Mouse (Mus musculus): Measurements from ENCODE around the gene Adap1.
A peak's percentile ranks its signal among the peaks of the same experiment; 100 is the strongest.

The Adap1 gene

GRCm38 (mm10) chr5:139252081-139252909, 73.1 kb downstream of the Adap1 start, which contains the start of gene Get4:
Gene Get4 (plus strand): TSS chr5:139252324.
- DNase-seq (ENCODE audit: low spot score in 2 of 2), result peak; percentile 97 to 98

DNA sequence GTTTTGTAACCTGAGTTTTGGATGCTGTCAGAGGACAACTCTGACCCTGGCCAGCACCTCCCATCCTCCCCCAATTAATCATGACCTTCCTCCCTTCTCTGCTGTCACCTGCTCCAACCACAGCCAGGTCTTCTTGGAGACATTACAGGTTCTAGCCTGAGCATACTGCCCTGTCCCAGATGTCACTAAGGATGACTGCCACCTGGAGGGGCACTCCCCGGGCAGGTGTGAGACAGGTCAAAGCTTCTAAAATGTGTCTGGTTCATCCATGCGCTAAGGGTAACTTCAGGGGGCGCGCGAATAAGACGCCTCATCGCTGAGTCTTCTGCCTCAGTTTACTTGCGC, 73.7 kb downstream of the Adap1 start:
- no peak for DNase-seq (ENCODE audit: low spot score in 2 of 2)

GRCm38 (mm10) chr5:139251279-139251678, 74.1 kb downstream of the Adap1 start:
- no peak for DNase-seq (ENCODE audit: low spot score in 2 of 2)

- DNase-seq (ENCODE audit: low spot score in 2 of 2), result no peak
These were observed 76.6 kb downstream of the Adap1 start for GRCm38 (mm10) chr5:139248846-139249245.

GRCm38 (mm10) chr5:139247767-139248166, 77.7 kb downstream of the Adap1 start:
- no peak for DNase-seq (ENCODE audit: low spot score in 2 of 2)

- DNase-seq (ENCODE audit: low spot score in 2 of 2), result no peak
These were observed 82.0 kb downstream of the Adap1 start for GRCm38 (mm10) chr5:139243384-139243783.

- no peak for DNase-seq (ENCODE audit: low spot score in 2 of 2)
These were observed 84.2 kb downstream of the Adap1 start for GRCm38 (mm10) chr5:139241022-139241761.

DNA sequence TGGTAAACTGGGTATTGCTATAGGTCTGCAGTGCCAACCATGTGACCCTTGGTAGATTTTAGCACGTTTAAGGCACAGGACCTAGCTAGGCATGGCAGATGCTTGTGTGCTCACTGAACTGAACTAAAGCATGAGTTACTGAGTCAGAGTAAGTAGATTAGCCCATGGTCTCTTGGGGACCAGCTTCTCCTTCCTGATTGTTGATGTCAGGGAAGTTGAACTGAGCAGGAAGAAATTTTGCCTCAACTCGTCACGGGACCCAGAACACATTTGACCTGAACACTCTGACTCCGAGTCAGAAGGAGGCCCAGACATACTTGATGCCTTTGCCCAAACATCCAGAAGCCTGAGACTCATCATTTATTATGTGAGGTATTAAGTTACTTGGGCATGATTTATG, 88.0 kb downstream of the Adap1 start:
- no peak for DNase-seq (ENCODE audit: low spot score in 2 of 2)

DNA sequence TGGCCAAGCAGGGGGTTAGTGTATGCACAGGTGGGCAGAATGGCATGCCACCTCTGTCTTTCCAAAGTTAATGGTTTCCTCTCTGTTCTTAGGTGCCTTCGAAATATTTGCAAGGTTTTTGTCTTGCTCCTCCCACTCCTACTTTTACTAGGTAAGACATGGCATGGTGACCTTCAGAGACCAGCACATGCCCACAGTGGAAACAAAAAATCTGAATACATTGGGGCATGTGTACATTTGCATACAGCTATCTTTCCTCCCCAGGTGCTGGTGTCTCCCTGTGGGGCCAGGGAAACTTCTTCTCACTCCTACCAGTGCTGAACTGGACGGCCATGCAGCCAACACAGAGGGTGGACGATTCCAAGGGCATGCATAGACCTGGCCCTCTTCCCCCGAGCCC, 91.0 kb downstream of the Adap1 start:
- DNase-seq (ENCODE audit: low spot score in 2 of 2), result no peak

DNA sequence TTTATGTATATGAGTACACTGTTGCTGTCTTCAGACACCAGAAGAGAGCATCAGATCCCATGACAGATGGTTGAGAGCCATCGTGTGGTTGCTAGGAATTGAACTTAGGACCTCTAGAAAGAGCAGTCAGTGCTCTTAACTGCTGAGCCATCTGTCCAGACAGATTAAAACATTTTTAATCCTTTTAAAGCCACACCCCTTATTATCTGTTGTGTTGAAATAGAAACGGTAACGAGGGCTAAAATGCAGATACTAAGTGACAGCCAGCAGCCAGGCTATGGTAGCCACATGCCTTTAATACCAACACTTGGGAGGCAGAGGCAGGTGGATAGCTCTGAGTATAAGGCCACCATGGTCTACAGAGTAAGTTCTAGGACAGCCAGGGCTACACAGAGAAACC, 93.3 kb downstream of the Adap1 start:
- DNase-seq (ENCODE audit: low spot score in 2 of 2), result no peak

- DNase-seq (ENCODE audit: low spot score in 2 of 2), result no peak
These were observed 95.7 kb downstream of the Adap1 start for GRCm38 (mm10) chr5:139229716-139230115.

GRCm38 (mm10) chr5:139228318-139228717, 97.1 kb downstream of the Adap1 start:
- no peak for DNase-seq (ENCODE audit: low spot score in 2 of 2)

DNA sequence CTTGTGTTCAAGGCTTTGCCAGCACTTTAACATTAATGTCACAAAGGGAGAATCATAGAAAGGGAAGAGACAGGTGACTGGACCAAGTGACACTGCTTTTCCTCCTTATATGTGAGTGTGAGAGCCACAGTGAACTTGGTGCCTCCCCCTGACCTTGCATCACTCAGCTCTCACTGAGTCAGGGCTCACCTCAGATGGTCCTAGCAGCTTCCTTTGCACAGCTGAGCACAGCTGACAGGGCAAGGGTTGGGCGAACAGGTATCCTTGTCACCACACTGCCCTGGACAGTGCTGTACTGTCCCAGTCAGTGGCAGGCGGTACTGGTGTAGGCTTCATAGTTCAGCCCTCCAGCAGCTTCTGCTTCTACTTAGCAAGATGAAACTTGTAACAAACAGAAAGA, 97.8 kb downstream of the Adap1 start:
- no peak for DNase-seq (ENCODE audit: low spot score in 2 of 2)

DNA sequence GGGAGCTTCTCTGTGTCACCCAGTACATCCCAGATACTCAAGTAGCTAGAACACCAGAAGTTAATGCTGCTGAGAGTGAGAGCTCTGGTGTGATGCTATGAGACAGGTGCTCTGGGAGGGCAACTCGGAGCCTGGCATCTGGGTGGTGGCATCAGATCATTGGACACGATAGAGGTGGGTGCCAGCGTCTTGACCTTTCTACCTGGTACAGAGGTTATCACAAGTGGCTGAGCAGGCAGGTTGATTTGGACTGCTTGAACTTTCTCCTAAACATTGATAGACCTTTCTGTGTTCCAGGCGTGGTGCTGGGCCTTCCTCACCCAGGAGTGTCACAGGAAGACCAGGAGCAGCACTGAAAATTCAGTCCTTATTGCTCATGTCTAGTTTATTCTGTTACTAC, 98.2 kb downstream of the Adap1 start:
- DNase-seq (ENCODE audit: low spot score in 2 of 2), result no peak

GRCm38 (mm10) chr5:139223331-139223730, 102.1 kb downstream of the Adap1 start:
- no peak for DNase-seq (ENCODE audit: low spot score in 2 of 2)

All from left cerebral cortex, adult 9 months (tissue).